Mouse (Mus musculus): ENCODE data around the gene Plod2.
A peak's percentile ranks its signal among the peaks of the same experiment; 100 is the strongest.

Plod2 gene

GRCm38 (mm10) chr9:92603541-92603940 is 61.5 kb downstream of the Plod2 start:
- Histone ChIP-seq H3K27me3 (ENCODE audit: control insufficient read depth, insufficient read depth, low read length, poor library complexity, severe bottlenecking) (no peaks in the 10 kb centered on the region), H3K36me3 (ENCODE audit: control insufficient read depth, insufficient read depth, low read length, poor library complexity, severe bottlenecking) (no peaks in the 10 kb centered on the region)
- DNase-seq (ENCODE audit: low read depth, low spot score) = no peak

GRCm38 (mm10) chr9:92610628-92611267 is 68.7 kb downstream of the Plod2 start:
- no peaks in the 10 kb centered on the region for H3K27me3 ChIP-seq (ENCODE audit: control insufficient read depth, insufficient read depth, low read length, poor library complexity, severe bottlenecking)
- DNase-seq (ENCODE audit: low read depth, low spot score) = peak; percentile 8
- H3K36me3 ChIP-seq (ENCODE audit: control insufficient read depth, insufficient read depth, low read length, poor library complexity, severe bottlenecking) = no peaks in the 10 kb centered on the region

- no peak for DNase-seq (ENCODE audit: low read depth, low spot score)
- Histone ChIP-seq H3K27me3 (ENCODE audit: control insufficient read depth, insufficient read depth, low read length, poor library complexity, severe bottlenecking) (no peaks in the 10 kb centered on the region), H3K36me3 (ENCODE audit: control insufficient read depth, insufficient read depth, low read length, poor library complexity, severe bottlenecking) (no peaks in the 10 kb centered on the region)
Observed at GRCm38 (mm10) chr9:92612641-92613040, 70.6 kb downstream of the Plod2 start.

GRCm38 (mm10) chr9:92613206-92613605 is 71.2 kb downstream of the Plod2 start:
- Histone ChIP-seq H3K36me3 (ENCODE audit: control insufficient read depth, insufficient read depth, low read length, poor library complexity, severe bottlenecking) (no peaks in the 10 kb centered on the region), H3K27me3 (ENCODE audit: control insufficient read depth, insufficient read depth, low read length, poor library complexity, severe bottlenecking) (no peaks in the 10 kb centered on the region)
- no peak for DNase-seq (ENCODE audit: low read depth, low spot score)

- no peak for DNase-seq (ENCODE audit: low read depth, low spot score)
- Histone ChIP-seq H3K27me3 (ENCODE audit: control insufficient read depth, insufficient read depth, low read length, poor library complexity, severe bottlenecking) (no peaks in the 10 kb centered on the region), H3K36me3 (ENCODE audit: control insufficient read depth, insufficient read depth, low read length, poor library complexity, severe bottlenecking) (no peaks in the 10 kb centered on the region)
Observed at GRCm38 (mm10) chr9:92616418-92616817, 74.4 kb downstream of the Plod2 start.

- DNase-seq (ENCODE audit: low read depth, low spot score) = no peak
- H3K36me3 ChIP-seq (ENCODE audit: control insufficient read depth, insufficient read depth, low read length, poor library complexity, severe bottlenecking) = no peaks in the 10 kb centered on the region
- no peaks in the 10 kb centered on the region for H3K27me3 ChIP-seq (ENCODE audit: control insufficient read depth, insufficient read depth, low read length, poor library complexity, severe bottlenecking)
Observed at GRCm38 (mm10) chr9:92617376-92617775, 75.4 kb downstream of the Plod2 start.

- Histone ChIP-seq H3K27me3 (ENCODE audit: control insufficient read depth, insufficient read depth, low read length, poor library complexity, severe bottlenecking) (no peaks in the 10 kb centered on the region), H3K36me3 (ENCODE audit: control insufficient read depth, insufficient read depth, low read length, poor library complexity, severe bottlenecking) (no peaks in the 10 kb centered on the region)
- DNase-seq (ENCODE audit: low read depth, low spot score) = no peak
Observed at GRCm38 (mm10) chr9:92620088-92620487, 78.1 kb downstream of the Plod2 start.

- H3K27me3 ChIP-seq (ENCODE audit: control insufficient read depth, insufficient read depth, low read length, poor library complexity, severe bottlenecking) = no peaks in the 10 kb centered on the region
- DNase-seq (ENCODE audit: low read depth, low spot score) = no peak
- H3K36me3 ChIP-seq (ENCODE audit: control insufficient read depth, insufficient read depth, low read length, poor library complexity, severe bottlenecking) = no peaks in the 10 kb centered on the region
Observed at GRCm38 (mm10) chr9:92621246-92621645, 79.2 kb downstream of the Plod2 start.

GRCm38 (mm10) chr9:92621878-92622282 is 79.9 kb downstream of the Plod2 start:
- DNase-seq (ENCODE audit: low read depth, low spot score) = no peak
- Histone ChIP-seq H3K27me3 (ENCODE audit: control insufficient read depth, insufficient read depth, low read length, poor library complexity, severe bottlenecking) (no peaks in the 10 kb centered on the region), H3K36me3 (ENCODE audit: control insufficient read depth, insufficient read depth, low read length, poor library complexity, severe bottlenecking) (no peaks in the 10 kb centered on the region)

GRCm38 (mm10) chr9:92634792-92635191 is 92.8 kb downstream of the Plod2 start:
- Histone ChIP-seq H3K27me3 (ENCODE audit: control insufficient read depth, insufficient read depth, low read length, poor library complexity, severe bottlenecking) (no peaks in the 10 kb centered on the region), H3K36me3 (ENCODE audit: control insufficient read depth, insufficient read depth, low read length, poor library complexity, severe bottlenecking) (no peaks in the 10 kb centered on the region)
- DNase-seq (ENCODE audit: low read depth, low spot score) = no peak

- Histone ChIP-seq H3K36me3 (ENCODE audit: control insufficient read depth, insufficient read depth, low read length, poor library complexity, severe bottlenecking) (no peaks in the 10 kb centered on the region), H3K27me3 (ENCODE audit: control insufficient read depth, insufficient read depth, low read length, poor library complexity, severe bottlenecking) (no peaks in the 10 kb centered on the region)
- DNase-seq (ENCODE audit: low read depth, low spot score) = no peak
Observed at GRCm38 (mm10) chr9:92639200-92639897, 97.3 kb downstream of the Plod2 start.

- no peak for DNase-seq (ENCODE audit: low read depth, low spot score)
- H3K27me3 ChIP-seq (ENCODE audit: control insufficient read depth, insufficient read depth, low read length, poor library complexity, severe bottlenecking) = no peaks in the 10 kb centered on the region
- no peaks in the 10 kb centered on the region for H3K36me3 ChIP-seq (ENCODE audit: control insufficient read depth, insufficient read depth, low read length, poor library complexity, severe bottlenecking)
Observed at GRCm38 (mm10) chr9:92641717-92642116, 99.7 kb downstream of the Plod2 start.
